Mouse (Mus musculus) stomach, embryonic 14.5 days (tissue): ENCODE data around the gene Sox11. TPM values are rescaled to one million over a fixed set of nuclear protein-coding genes. Genes with fewer than 3 reads are reported as not detected.

Experiments used
- ATAC-seq: fragments of 200-750 bp; cut with Nextera tagmentation; 2 replicates; pipeline ENCODE4 v1.8.0; 2017; ENCODE audit warnings: low read depth, moderate TSS enrichment; ENCODE audit not compliant: insufficient number of reproducible peaks, insufficient read depth, low FRiP score
- H3K27ac ChIP-seq: fragments of 300-500 bp; sonication (generic); 2 replicates; pipeline ENCODE4 v1.5.1; 2014; ENCODE audit warnings: mild to moderate bottlenecking, low read length, moderate library complexity, mixed read lengths
- H3K27me3 ChIP-seq: fragments of 300-500 bp; sonication (generic); 2 replicates; pipeline ENCODE4 v1.6.1; 2014; ENCODE audit warnings: low read length, control low read depth, mixed read lengths; ENCODE audit not compliant: control insufficient read depth, insufficient read depth
- H3K36me3 ChIP-seq: fragments of 300-500 bp; sonication (generic); 2 replicates; pipeline ENCODE4 v1.6.1; 2014; ENCODE audit warnings: mild to moderate bottlenecking, control low read depth, low read length, moderate library complexity, mixed read lengths; ENCODE audit not compliant: control insufficient read depth, insufficient read depth
- H3K4me1 ChIP-seq: fragments of 300-500 bp; sonication (generic); 2 replicates; pipeline ENCODE4 v1.6.1; 2014; ENCODE audit warnings: low read length, control low read depth, mixed read lengths; ENCODE audit not compliant: control insufficient read depth, insufficient read depth
- H3K4me2 ChIP-seq: fragments of 300-500 bp; sonication (generic); replicated peaks from 2 replicates; pipeline ENCODE4 v1.6.1; 2014; ENCODE audit warnings: low read depth, low read length, control low read depth
- H3K4me3 ChIP-seq: fragments of 300-500 bp; sonication (generic); 2 replicates; pipeline ENCODE4 v1.5.1; 2014; ENCODE audit warnings: low read depth, low read length, control low read depth
- H3K9ac ChIP-seq: fragments of 300-500 bp; sonication (generic); replicated peaks from 2 replicates; pipeline ENCODE4 v1.6.1; 2014; ENCODE audit warnings: low read depth, mild to moderate bottlenecking, control low read depth, low read length, moderate library complexity, mixed read lengths
- H3K9me3 ChIP-seq: fragments of 300-500 bp; sonication (generic); 2 replicates; pipeline ENCODE4 v1.6.1; 2016; ENCODE audit warnings: low read depth, low read length, control low read depth; ENCODE audit not compliant: control insufficient read depth
- WGBS: fragments of 180-500 bp; shearing (Covaris S2); extraction: QIAGEN DNeasy Blood & Tissue Kit; methylation state at CpG from one replicate; pipeline ENCODE4 v1.1.7; 2014; 5-methylcytosine and 5-hydroxymethylcytosine counted together
- polyA plus RNA-seq: library from polyadenylated mRNA; unstranded; fragments of >200 nt; fragmentation: Nextera tagmentation; extraction: Ambion mirVana; gene quantifications from 2 replicates; pipeline ENCODE4 v1.2.1, GENCODE M21; 2014

The Sox11 gene
- 68.5 and 73.8 TPM in 2 replicates for polyA plus RNA-seq

- H3K9ac ChIP-seq = peak within 1 kb of the TSS; percentile 76
- under 1% methylated on average over 88 of the region's 95 CpGs for WGBS
- H3K27me3 ChIP-seq = no peaks in the 10 kb centered on the region
- H3K4me3 ChIP-seq = peak within 1 kb of the TSS; percentile 97
- ATAC-seq = peak; percentile 19
- no peaks in the 10 kb centered on the region for H3K9me3 ChIP-seq
- peaks cover 9% of the 10 kb centered on the region; the same call in 1 of the 2 replicates for H3K4me1 ChIP-seq
- peak within 1 kb of the TSS; percentile 67 for H3K4me2 ChIP-seq
- H3K27ac ChIP-seq = peak within 1 kb of the TSS; percentile 96
- no peaks in the 10 kb centered on the region for H3K36me3 ChIP-seq
These were observed at the start of gene Sox11 for GRCm38 (mm10) chr12:27341871-27342690. Gene Sox11, minus strand, starts transcription at chr12:27342574.

GRCm38 (mm10) chr12:27391652-27392305 lies 49.4 kb upstream of the Sox11 start:
- H3K27ac ChIP-seq = no peak overlapping the region
- H3K9ac ChIP-seq = no peak overlapping the region
- H3K4me2 ChIP-seq = no peak overlapping the region
- H3K9me3 ChIP-seq = no peaks in the 10 kb centered on the region
- no peak overlapping the region for H3K4me3 ChIP-seq
- H3K36me3 ChIP-seq = no peaks in the 10 kb centered on the region
- peaks cover 10% of the 10 kb centered on the region; the same call in 1 of the 2 replicates for H3K4me1 ChIP-seq
- no peaks in the 10 kb centered on the region for H3K27me3 ChIP-seq
- 33% methylated on average over 7 of the region's 7 CpGs for WGBS
- no peak for ATAC-seq

GRCm38 (mm10) chr12:27390439-27390838 lies 48.1 kb upstream of the Sox11 start:
- Histone ChIP-seq H3K9ac (no peak overlapping the region), H3K27ac (no peak overlapping the region), H3K27me3 (no peaks in the 10 kb centered on the region), H3K9me3 (no peaks in the 10 kb centered on the region), H3K4me3 (no peak overlapping the region), H3K4me2 (no peak overlapping the region), H3K36me3 (no peaks in the 10 kb centered on the region), H3K4me1 (peaks cover 10% of the 10 kb centered on the region; the same call in 1 of the 2 replicates)
- 40% methylated on average over 3 of the region's 3 CpGs for WGBS
- ATAC-seq = no peak

GRCm38 (mm10) chr12:27389429-27389828 lies 47.1 kb upstream of the Sox11 start:
- Histone ChIP-seq H3K36me3 (no peaks in the 10 kb centered on the region), H3K27ac (no peak overlapping the region), H3K4me3 (no peak overlapping the region), H3K9me3 (no peaks in the 10 kb centered on the region), H3K4me2 (no peak overlapping the region), H3K4me1 (peaks cover 10% of the 10 kb centered on the region; the same call in 1 of the 2 replicates), H3K27me3 (no peaks in the 10 kb centered on the region), H3K9ac (no peak overlapping the region)
- ATAC-seq = no peak

GRCm38 (mm10) chr12:27372505-27372904 lies 30.1 kb upstream of the Sox11 start:
- 63% methylated on average over 3 of the region's 3 CpGs for WGBS
- ATAC-seq = no peak
- H3K9ac ChIP-seq = no peak overlapping the region

GRCm38 (mm10) chr12:27370756-27371155 lies 28.4 kb upstream of the Sox11 start:
- Histone ChIP-seq H3K9me3 (no peaks in the 10 kb centered on the region), H3K36me3 (no peaks in the 10 kb centered on the region), H3K4me1 (no peaks in the 10 kb centered on the region), H3K27ac (no peak overlapping the region), H3K4me2 (no peak overlapping the region), H3K27me3 (no peaks in the 10 kb centered on the region), H3K9ac (no peak overlapping the region), H3K4me3 (no peak overlapping the region)
- WGBS = 68% methylated on average over 2 of the region's 2 CpGs
- no peak for ATAC-seq

More at GRCm38 (mm10) chr12:27372505-27372904, 30.1 kb upstream of the Sox11 start:
- no peak overlapping the region for H3K4me3 ChIP-seq
- no peaks in the 10 kb centered on the region for H3K27me3 ChIP-seq
- no peaks in the 10 kb centered on the region for H3K36me3 ChIP-seq
- no peak overlapping the region for H3K4me2 ChIP-seq
- H3K27ac ChIP-seq = no peak overlapping the region
- no peaks in the 10 kb centered on the region for H3K4me1 ChIP-seq
- H3K9me3 ChIP-seq = no peaks in the 10 kb centered on the region

- H3K9me3 ChIP-seq = no peaks in the 10 kb centered on the region
- ATAC-seq = no peak
- WGBS = 85% methylated on average over 2 of the region's 2 CpGs
- no peak overlapping the region for H3K9ac ChIP-seq
- H3K4me3 ChIP-seq = no peak overlapping the region
- no peak overlapping the region for H3K4me2 ChIP-seq
- no peak overlapping the region for H3K27ac ChIP-seq
- no peaks in the 10 kb centered on the region for H3K27me3 ChIP-seq
- H3K4me1 ChIP-seq = no peaks in the 10 kb centered on the region
- H3K36me3 ChIP-seq = no peaks in the 10 kb centered on the region
These were observed 25.1 kb upstream of the Sox11 start for GRCm38 (mm10) chr12:27367476-27367875.

- H3K4me3 ChIP-seq = no peak overlapping the region
- no peaks in the 10 kb centered on the region for H3K36me3 ChIP-seq
- no peak overlapping the region for H3K9ac ChIP-seq
- 72% methylated on average over 16 of the region's 16 CpGs for WGBS
- no peak overlapping the region for H3K4me2 ChIP-seq
- ATAC-seq = no peak
- H3K9me3 ChIP-seq = no peaks in the 10 kb centered on the region
- no peaks in the 10 kb centered on the region for H3K4me1 ChIP-seq
- no peaks in the 10 kb centered on the region for H3K27me3 ChIP-seq
- H3K27ac ChIP-seq = no peak overlapping the region
These were observed 21.7 kb upstream of the Sox11 start for GRCm38 (mm10) chr12:27363840-27364640.
